Mouse (Mus musculus) colon, adult 2 months (tissue): ENCODE data around the gene Gm21783. TPM values are rescaled to one million over a fixed set of nuclear protein-coding genes. Genes with fewer than 3 reads are reported as not detected.

ENCODE experiments used
- polyA plus RNA-seq: library from polyadenylated mRNA; depleted of rRNA; stranded (reverse); fragments of >200 nt; gene quantifications from 2 replicates; pipeline ENCODE4 v1.2.3, GENCODE M21; 2012; rRNA removed

Gene Gm21783
- polyA plus RNA-seq, result not detected in 2 replicates

DNA sequence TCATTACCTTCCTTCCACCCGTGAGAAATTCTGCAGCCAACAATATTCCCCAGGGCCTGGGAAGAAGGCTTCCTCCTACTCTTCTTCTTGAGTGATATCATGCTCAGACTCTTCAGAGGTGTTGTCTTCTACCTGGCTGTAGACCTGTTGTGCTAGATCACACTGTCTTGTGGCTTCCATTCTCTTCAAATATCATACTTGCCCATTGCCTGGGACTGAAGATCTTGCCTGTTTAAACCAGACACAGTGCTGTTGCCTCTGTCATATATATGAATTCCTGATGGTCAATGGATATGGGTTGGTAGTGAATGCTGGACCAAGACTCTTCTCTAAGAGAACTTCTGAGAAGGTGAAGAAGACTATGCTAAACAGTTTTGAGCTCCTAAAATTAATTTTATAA lies at the start of gene Gm21783:
Gm21783 (minus strand) TSS at position 101 of the 400 bp plus-strand sequence.

